Mouse (Mus musculus): ENCODE data around the gene Trim47. TPM values are rescaled to one million over a fixed set of nuclear protein-coding genes. Genes with fewer than 3 reads are reported as not detected.

The Trim47 gene
- polyA plus RNA-seq, 1 experiment, result 101 TPM

GRCm38 (mm10) chr11:116099462-116099861, 27.5 kb downstream of the Trim47 start:
- Histone ChIP-seq H3K27me3 (ENCODE audit: control insufficient read depth, insufficient read depth, insufficient read length) (no peaks in the 10 kb centered on the region), H3K4me3 (no peak overlapping the region), H3K79me2 (ENCODE audit: control insufficient read depth, insufficient read depth) (no peaks in the 10 kb centered on the region), H3ac (ENCODE audit: control insufficient read depth, insufficient read length) (no peak overlapping the region), H3K36me3 (ENCODE audit: control insufficient read depth, insufficient read depth) (no peaks in the 10 kb centered on the region), H3K4me2 (ENCODE audit: low read depth) (no peak overlapping the region)
- no peak for TF ChIP-seq POLR2AphosphoS2 (IDR thresholded peaks at IDR 0.05; ENCODE audit: insufficient read length, low read depth)
- no peak for TF ChIP-seq POLR2A (IDR thresholded peaks at IDR 0.05; ENCODE audit: insufficient read length, low read depth)
- no peak for TF ChIP-seq TCF3 (IDR thresholded peaks at IDR 0.05; ENCODE audit: insufficient read length, low read depth)
- no peak for TF ChIP-seq MAX (IDR thresholded peaks at IDR 0.05; ENCODE audit: low read depth)
- TF ChIP-seq TCF12 (IDR thresholded peaks at IDR 0.05; ENCODE audit: insufficient read depth, poor library complexity, severe bottlenecking), result no peak
- TF ChIP-seq USF1 (IDR thresholded peaks at IDR 0.05; ENCODE audit: low read depth), result no peak
- TF ChIP-seq E2F4 (IDR thresholded peaks at IDR 0.05; ENCODE audit: insufficient read depth), result no peak
- no peak for TF ChIP-seq CEBPB (IDR thresholded peaks at IDR 0.05; ENCODE audit: insufficient read depth, poor library complexity, severe bottlenecking)
- TF ChIP-seq MYOD1 (IDR thresholded peaks at IDR 0.05; ENCODE audit: control insufficient read depth in 1 of 3, insufficient read length in 2 of 3, low read depth in 2 of 3), result no peak
- no peak for TF ChIP-seq REST (IDR thresholded peaks at IDR 0.05; ENCODE audit: insufficient read depth, insufficient read length)
- TF ChIP-seq MYOG (IDR thresholded peaks at IDR 0.05; ENCODE audit: control insufficient read depth in 1 of 3, insufficient read depth in 1 of 3, insufficient read length in 2 of 3, low read depth in 2 of 3), result no peak

GRCm38 (mm10) chr11:116098711-116099460, 28.1 kb downstream of the Trim47 start:
- no peak overlapping the region for H3K4me2 ChIP-seq (ENCODE audit: low read depth)
- no peaks in the 10 kb centered on the region for H3K27me3 ChIP-seq (ENCODE audit: control insufficient read depth, insufficient read depth, insufficient read length)
- H3K4me3 ChIP-seq, result no peak overlapping the region
- H3K36me3 ChIP-seq (ENCODE audit: control insufficient read depth, insufficient read depth), result no peaks in the 10 kb centered on the region
- no peaks in the 10 kb centered on the region for H3K79me2 ChIP-seq (ENCODE audit: control insufficient read depth, insufficient read depth)
- H3ac ChIP-seq (ENCODE audit: control insufficient read depth, insufficient read length), result no peak overlapping the region
- TF ChIP-seq CEBPB (IDR thresholded peaks at IDR 0.05; ENCODE audit: insufficient read depth, poor library complexity, severe bottlenecking) (no peak), TCF3 (IDR thresholded peaks at IDR 0.05; ENCODE audit: insufficient read length, low read depth) (no peak)

DNA sequence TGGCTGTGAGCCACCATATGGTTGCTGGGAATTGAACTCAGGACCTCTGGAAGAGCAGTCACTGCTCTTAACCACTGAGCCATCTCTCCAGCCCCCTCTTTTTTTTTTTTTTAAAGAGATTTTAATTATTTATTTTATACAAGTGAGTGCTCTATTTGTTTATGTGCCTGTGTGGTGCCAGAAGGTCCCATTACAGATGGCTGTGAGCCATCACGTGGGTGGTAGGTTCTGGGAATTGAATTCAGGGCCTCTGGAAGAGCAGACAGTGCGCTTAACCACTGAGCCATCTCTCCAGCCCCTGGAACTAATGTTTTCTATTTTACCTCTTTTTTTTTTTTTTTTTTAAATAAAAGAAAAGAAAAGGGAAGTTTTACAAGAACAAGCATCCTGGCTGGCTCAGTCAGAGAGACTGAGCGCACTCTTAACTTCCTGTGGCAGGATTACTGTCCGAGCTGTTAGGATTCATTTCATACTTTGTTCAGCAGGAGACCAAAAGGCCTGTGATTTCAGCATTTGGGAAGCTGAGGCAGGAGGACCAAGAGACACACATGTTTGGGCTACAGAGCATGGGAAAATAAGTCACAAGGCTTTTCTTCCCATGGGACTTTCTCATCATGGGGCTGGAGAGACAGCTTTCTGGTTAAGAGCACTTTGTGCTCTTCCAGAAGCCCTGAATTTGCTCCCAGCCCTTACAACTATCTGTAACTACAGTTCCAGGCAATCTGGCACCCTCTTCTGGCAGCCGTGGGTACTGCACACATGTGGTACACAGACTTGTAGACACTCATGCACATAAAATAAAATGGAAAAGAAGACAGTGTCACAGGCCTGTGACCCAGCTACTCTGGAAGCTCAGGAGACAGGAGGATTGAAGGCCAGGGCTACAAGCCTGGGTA, 30.5 kb downstream of the Trim47 start:
- no peak overlapping the region for H3ac ChIP-seq (ENCODE audit: control insufficient read depth, insufficient read length)

GRCm38 (mm10) chr11:116095573-116095972, 31.4 kb downstream of the Trim47 start:
- no peaks in the 10 kb centered on the region for H3K79me2 ChIP-seq (ENCODE audit: control insufficient read depth, insufficient read depth)
- no peak overlapping the region for H3ac ChIP-seq (ENCODE audit: control insufficient read depth, insufficient read length)
- TF ChIP-seq TCF3 (IDR thresholded peaks at IDR 0.05; ENCODE audit: insufficient read length, low read depth) (no peak), MYOD1 (IDR thresholded peaks at IDR 0.05; ENCODE audit: control insufficient read depth in 1 of 3, insufficient read length in 2 of 3, low read depth in 2 of 3) (peak in 1 of 3 experiments; percentile 16), MYOG (IDR thresholded peaks at IDR 0.05; ENCODE audit: control insufficient read depth in 1 of 3, insufficient read depth in 1 of 3, insufficient read length in 2 of 3, low read depth in 2 of 3) (no peak), USF1 (IDR thresholded peaks at IDR 0.05; ENCODE audit: low read depth) (no peak), POLR2A (IDR thresholded peaks at IDR 0.05; ENCODE audit: insufficient read length, low read depth) (no peak), POLR2AphosphoS2 (IDR thresholded peaks at IDR 0.05; ENCODE audit: insufficient read length, low read depth) (no peak), TCF12 (IDR thresholded peaks at IDR 0.05; ENCODE audit: insufficient read depth, poor library complexity, severe bottlenecking) (no peak)
- H3K27me3 ChIP-seq (ENCODE audit: control insufficient read depth, insufficient read depth, insufficient read length), result no peaks in the 10 kb centered on the region
- no peaks in the 10 kb centered on the region for H3K36me3 ChIP-seq (ENCODE audit: control insufficient read depth, insufficient read depth)
- no peak overlapping the region for H3K4me2 ChIP-seq (ENCODE audit: low read depth)
- no peak overlapping the region for H3K4me3 ChIP-seq

More for the DNA sequence above, 30.5 kb downstream of the Trim47 start:
- Histone ChIP-seq H3K4me2 (ENCODE audit: low read depth) (no peak overlapping the region), H3K79me2 (ENCODE audit: control insufficient read depth, insufficient read depth) (no peaks in the 10 kb centered on the region), H3K27me3 (ENCODE audit: control insufficient read depth, insufficient read depth, insufficient read length) (no peaks in the 10 kb centered on the region), H3K4me3 (no peak overlapping the region), H3K36me3 (ENCODE audit: control insufficient read depth, insufficient read depth) (no peaks in the 10 kb centered on the region)
- TF ChIP-seq TCF3 (IDR thresholded peaks at IDR 0.05; ENCODE audit: insufficient read length, low read depth) (no peak), REST (IDR thresholded peaks at IDR 0.05; ENCODE audit: insufficient read depth, insufficient read length) (no peak), TCF12 (IDR thresholded peaks at IDR 0.05; ENCODE audit: insufficient read depth, poor library complexity, severe bottlenecking) (no peak), USF1 (IDR thresholded peaks at IDR 0.05; ENCODE audit: low read depth) (no peak), MYOD1 (IDR thresholded peaks at IDR 0.05; ENCODE audit: control insufficient read depth in 1 of 3, insufficient read length in 2 of 3, low read depth in 2 of 3) (no peak), POLR2A (IDR thresholded peaks at IDR 0.05; ENCODE audit: insufficient read length, low read depth) (no peak), MYOG (IDR thresholded peaks at IDR 0.05; ENCODE audit: control insufficient read depth in 1 of 3, insufficient read depth in 1 of 3, insufficient read length in 2 of 3, low read depth in 2 of 3) (no peak), SRF (IDR thresholded peaks at IDR 0.05; ENCODE audit: control insufficient read depth, insufficient read length, low read depth) (no peak), POLR2AphosphoS2 (IDR thresholded peaks at IDR 0.05; ENCODE audit: insufficient read length, low read depth) (no peak), MAX (IDR thresholded peaks at IDR 0.05; ENCODE audit: low read depth) (no peak), E2F4 (IDR thresholded peaks at IDR 0.05; ENCODE audit: insufficient read depth) (no peak), CEBPB (IDR thresholded peaks at IDR 0.05; ENCODE audit: insufficient read depth, poor library complexity, severe bottlenecking) (no peak)
